Mouse (Mus musculus): Measurements from ENCODE around the gene Myh10. TPM values are rescaled to one million over a fixed set of nuclear protein-coding genes. Genes with fewer than 3 reads are reported as not detected.

Myh10 gene
- polyA plus RNA-seq, 1 experiment from 2014 or later = 114 TPM

- no peak for ATAC-seq (ENCODE audit: insufficient number of reproducible peaks, insufficient read depth, low FRiP score, low read depth)
- H3K36me3 ChIP-seq (ENCODE audit: control insufficient read depth, insufficient read depth, low read length) = peaks cover 49% of the 10 kb centered on the region
- WGBS = 96% methylated on average over 1 of the region's 1 CpGs
Observed at GRCm38 (mm10) chr11:68704258-68704657, 12.9 kb downstream of the Myh10 start.

GRCm38 (mm10) chr11:68704847-68705246, 13.5 kb downstream of the Myh10 start:
- H3K27ac ChIP-seq (ENCODE audit: low read length) = no peak overlapping the region
- no peak overlapping the region for H3K4me3 ChIP-seq (ENCODE audit: low read depth, low read length)
- no peaks in the 10 kb centered on the region for H3K27me3 ChIP-seq (ENCODE audit: control insufficient read depth, insufficient read depth, low read length)
- ATAC-seq (ENCODE audit: insufficient number of reproducible peaks, insufficient read depth, low FRiP score, low read depth) = no peak
- WGBS = 99% methylated on average over 2 of the region's 2 CpGs
- no peak overlapping the region for H3K4me2 ChIP-seq (replicated peaks; ENCODE audit: low read depth, low read length)
- no peaks in the 10 kb centered on the region for H3K9me3 ChIP-seq (ENCODE audit: control insufficient read depth, low read depth, low read length)
- no peak overlapping the region for H3K9ac ChIP-seq (replicated peaks; ENCODE audit: low read depth, low read length)
- H3K4me1 ChIP-seq (ENCODE audit: control insufficient read depth, insufficient read depth, low read length) = no peaks in the 10 kb centered on the region
- peaks cover 43% of the 10 kb centered on the region for H3K36me3 ChIP-seq (ENCODE audit: control insufficient read depth, insufficient read depth, low read length)

More at GRCm38 (mm10) chr11:68704258-68704657, 12.9 kb downstream of the Myh10 start:
- Histone ChIP-seq H3K4me1 (ENCODE audit: control insufficient read depth, insufficient read depth, low read length) (no peaks in the 10 kb centered on the region), H3K9ac (replicated peaks; ENCODE audit: low read depth, low read length) (no peak overlapping the region), H3K27me3 (ENCODE audit: control insufficient read depth, insufficient read depth, low read length) (no peaks in the 10 kb centered on the region), H3K4me2 (replicated peaks; ENCODE audit: low read depth, low read length) (no peak overlapping the region), H3K4me3 (ENCODE audit: low read depth, low read length) (no peak overlapping the region), H3K9me3 (ENCODE audit: control insufficient read depth, low read depth, low read length) (no peaks in the 10 kb centered on the region), H3K27ac (ENCODE audit: low read length) (no peak overlapping the region)

GRCm38 (mm10) chr11:68706524-68707429, 15.4 kb downstream of the Myh10 start:
- WGBS = 68% methylated on average over 9 of the region's 9 CpGs
- H3K9me3 ChIP-seq (ENCODE audit: control insufficient read depth, low read depth, low read length) = no peaks in the 10 kb centered on the region
- H3K4me2 ChIP-seq (replicated peaks; ENCODE audit: low read depth, low read length) = no peak overlapping the region
- H3K36me3 ChIP-seq (ENCODE audit: control insufficient read depth, insufficient read depth, low read length) = peaks cover 28% of the 10 kb centered on the region
- ATAC-seq (ENCODE audit: insufficient number of reproducible peaks, insufficient read depth, low FRiP score, low read depth) = no peak
- no peak overlapping the region for H3K9ac ChIP-seq (replicated peaks; ENCODE audit: low read depth, low read length)
- H3K27ac ChIP-seq (ENCODE audit: low read length) = no peak overlapping the region
- H3K4me3 ChIP-seq (ENCODE audit: low read depth, low read length) = no peak overlapping the region
- H3K27me3 ChIP-seq (ENCODE audit: control insufficient read depth, insufficient read depth, low read length) = no peaks in the 10 kb centered on the region
- H3K4me1 ChIP-seq (ENCODE audit: control insufficient read depth, insufficient read depth, low read length) = no peaks in the 10 kb centered on the region

DNA sequence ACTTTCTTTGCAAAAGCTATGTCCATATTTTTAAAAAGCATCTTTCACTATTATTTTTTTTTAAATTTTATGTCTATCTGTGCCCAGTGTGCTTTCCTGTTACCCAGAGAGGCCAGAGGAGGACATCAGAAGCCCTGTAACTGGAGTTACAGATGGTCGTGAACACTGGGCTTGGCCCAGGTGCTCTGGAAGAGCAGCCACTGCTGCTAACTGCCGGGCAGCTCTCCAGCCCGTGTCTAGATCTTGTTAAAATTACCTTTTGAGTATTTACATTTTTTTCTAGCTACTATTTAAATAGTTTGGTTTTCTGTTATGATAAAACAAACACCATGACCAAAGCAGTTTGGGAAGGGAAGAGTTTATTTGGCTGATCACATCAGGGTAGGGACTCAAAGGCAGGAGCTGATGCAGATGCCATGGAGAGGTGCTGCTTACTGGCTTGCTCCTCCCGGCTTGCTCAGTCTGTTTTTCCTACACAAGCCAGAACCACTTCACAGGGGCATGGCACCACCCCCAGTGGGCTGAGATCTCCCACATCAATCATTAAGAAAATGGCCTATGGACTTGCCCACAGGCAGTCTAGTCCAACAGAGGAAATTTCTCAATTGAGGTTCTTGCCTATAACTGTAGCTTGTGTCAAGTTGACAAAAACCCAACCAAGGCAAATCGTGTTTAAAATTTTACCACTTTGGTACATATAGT, 16.7 kb downstream of the Myh10 start:
- Histone ChIP-seq H3K27ac (ENCODE audit: low read length) (no peak overlapping the region), H3K4me2 (replicated peaks; ENCODE audit: low read depth, low read length) (no peak overlapping the region), H3K27me3 (ENCODE audit: control insufficient read depth, insufficient read depth, low read length) (no peaks in the 10 kb centered on the region), H3K9me3 (ENCODE audit: control insufficient read depth, low read depth, low read length) (no peaks in the 10 kb centered on the region), H3K4me1 (ENCODE audit: control insufficient read depth, insufficient read depth, low read length) (no peaks in the 10 kb centered on the region), H3K9ac (replicated peaks; ENCODE audit: low read depth, low read length) (no peak overlapping the region), H3K4me3 (ENCODE audit: low read depth, low read length) (no peak overlapping the region), H3K36me3 (ENCODE audit: control insufficient read depth, insufficient read depth, low read length) (peaks cover 17% of the 10 kb centered on the region)
- WGBS = 63% methylated on average over 5 of the region's 5 CpGs
- no peak for ATAC-seq (ENCODE audit: insufficient number of reproducible peaks, insufficient read depth, low FRiP score, low read depth)

DNA sequence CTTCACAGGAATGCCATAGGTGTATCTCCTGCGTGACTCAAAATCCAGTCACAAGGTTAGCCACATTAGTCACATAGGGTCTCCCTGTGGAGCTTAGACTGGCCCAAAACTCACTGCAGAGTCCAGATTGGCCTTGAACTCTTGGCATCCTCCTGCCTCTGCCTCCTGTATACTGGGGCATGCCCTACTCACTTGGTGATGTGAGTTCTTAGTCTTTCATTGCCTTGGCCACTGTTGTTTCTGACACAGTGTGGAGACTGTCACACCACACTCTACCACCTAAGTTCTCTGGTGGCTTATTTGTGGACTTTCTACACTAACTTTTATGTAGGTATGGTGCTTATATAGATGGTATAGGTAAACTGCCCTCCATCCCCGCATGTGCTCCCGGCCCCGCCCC, 24.8 kb downstream of the Myh10 start:
- WGBS = 88% methylated on average over 4 of the region's 4 CpGs
- no peak for ATAC-seq (ENCODE audit: insufficient number of reproducible peaks, insufficient read depth, low FRiP score, low read depth)
- Histone ChIP-seq H3K9me3 (ENCODE audit: control insufficient read depth, low read depth, low read length) (no peaks in the 10 kb centered on the region), H3K27me3 (ENCODE audit: control insufficient read depth, insufficient read depth, low read length) (no peaks in the 10 kb centered on the region), H3K4me3 (ENCODE audit: low read depth, low read length) (no peak overlapping the region), H3K9ac (replicated peaks; ENCODE audit: low read depth, low read length) (no peak overlapping the region), H3K4me2 (replicated peaks; ENCODE audit: low read depth, low read length) (no peak overlapping the region), H3K27ac (ENCODE audit: low read length) (no peak overlapping the region), H3K36me3 (ENCODE audit: control insufficient read depth, insufficient read depth, low read length) (peaks cover 13% of the 10 kb centered on the region), H3K4me1 (ENCODE audit: control insufficient read depth, insufficient read depth, low read length) (0 out of 2 replicates have a peak, but pooled peaks cover 7% of the 10 kb centered on the region)

DNA sequence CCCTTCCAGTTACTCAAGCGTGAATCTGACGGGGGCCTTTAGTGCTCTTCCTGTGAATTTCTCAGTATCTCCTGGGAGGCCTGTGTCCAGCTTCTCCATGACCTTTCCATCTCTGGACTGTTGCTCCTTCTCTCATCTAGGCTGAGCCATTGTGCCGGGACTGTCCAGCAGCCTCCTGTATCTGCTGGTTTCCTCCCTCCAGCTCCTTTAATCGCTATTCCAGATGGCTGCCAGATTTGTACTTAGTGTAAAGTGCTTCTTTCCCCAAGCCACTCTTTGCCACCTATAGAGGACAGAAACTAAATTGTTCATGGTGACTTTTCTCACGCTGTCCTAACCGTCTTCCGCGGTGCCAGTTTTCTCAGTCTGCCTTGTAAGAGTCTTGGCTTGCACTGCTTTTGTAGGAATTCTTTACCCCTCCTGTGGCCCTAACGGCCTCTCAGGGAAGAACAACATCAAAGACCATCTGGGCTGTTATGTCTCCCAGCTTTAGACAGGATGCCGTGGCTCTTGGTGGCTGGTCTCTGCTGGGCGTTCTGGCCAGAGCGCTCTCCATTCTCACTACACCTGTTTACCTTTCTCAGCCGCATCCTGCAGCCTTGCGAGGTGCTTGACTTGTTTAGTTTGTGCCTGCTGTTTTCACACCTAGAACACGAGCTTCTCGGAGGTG, 25.9 kb downstream of the Myh10 start:
- Histone ChIP-seq H3K9me3 (ENCODE audit: control insufficient read depth, low read depth, low read length) (no peaks in the 10 kb centered on the region), H3K4me1 (ENCODE audit: control insufficient read depth, insufficient read depth, low read length) (0 out of 2 replicates have a peak, but pooled peaks cover 7% of the 10 kb centered on the region), H3K27me3 (ENCODE audit: control insufficient read depth, insufficient read depth, low read length) (no peaks in the 10 kb centered on the region), H3K36me3 (ENCODE audit: control insufficient read depth, insufficient read depth, low read length) (peaks cover 22% of the 10 kb centered on the region), H3K27ac (ENCODE audit: low read length) (peak overlapping the region; percentile 39; the same call in 1 of the 2 replicates), H3K4me3 (ENCODE audit: low read depth, low read length) (no peak overlapping the region), H3K9ac (replicated peaks; ENCODE audit: low read depth, low read length) (no peak overlapping the region), H3K4me2 (replicated peaks; ENCODE audit: low read depth, low read length) (no peak overlapping the region)
- ATAC-seq (ENCODE audit: insufficient number of reproducible peaks, insufficient read depth, low FRiP score, low read depth) = no peak
- WGBS = 62% methylated on average over 16 of the region's 16 CpGs

- ATAC-seq (ENCODE audit: insufficient number of reproducible peaks, insufficient read depth, low FRiP score, low read depth) = no peak
- Histone ChIP-seq H3K9me3 (ENCODE audit: control insufficient read depth, low read depth, low read length) (no peaks in the 10 kb centered on the region), H3K27ac (ENCODE audit: low read length) (no peak overlapping the region), H3K4me3 (ENCODE audit: low read depth, low read length) (no peak overlapping the region), H3K9ac (replicated peaks; ENCODE audit: low read depth, low read length) (no peak overlapping the region), H3K27me3 (ENCODE audit: control insufficient read depth, insufficient read depth, low read length) (no peaks in the 10 kb centered on the region), H3K4me1 (ENCODE audit: control insufficient read depth, insufficient read depth, low read length) (0 out of 2 replicates have a peak, but pooled peaks cover 7% of the 10 kb centered on the region), H3K4me2 (replicated peaks; ENCODE audit: low read depth, low read length) (no peak overlapping the region), H3K36me3 (ENCODE audit: control insufficient read depth, insufficient read depth, low read length) (peaks cover 22% of the 10 kb centered on the region)
- WGBS = 84% methylated on average over 4 of the region's 4 CpGs
Observed at GRCm38 (mm10) chr11:68719096-68719648, 27.8 kb downstream of the Myh10 start.

DNA sequence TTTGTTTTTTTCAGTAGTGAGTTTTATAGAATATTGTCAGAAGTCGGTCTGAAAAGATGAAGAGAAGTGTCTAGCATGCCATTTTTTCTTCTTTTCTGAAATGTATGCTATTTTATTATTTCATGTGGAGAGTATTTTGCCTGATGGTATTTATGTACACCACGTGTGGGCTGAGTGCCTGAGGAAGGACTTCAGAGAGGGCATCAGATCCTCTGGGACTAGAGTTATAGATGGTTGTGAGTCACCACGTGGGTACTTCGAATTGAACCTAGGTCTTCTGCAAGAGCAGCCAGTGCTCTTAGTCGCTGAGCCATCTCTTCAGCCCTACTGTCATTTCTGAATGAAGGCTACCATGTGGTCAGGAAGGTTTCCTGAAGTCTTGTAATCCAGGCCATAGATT, 28.4 kb downstream of the Myh10 start:
- Histone ChIP-seq H3K27ac (ENCODE audit: low read length) (no peak overlapping the region), H3K9ac (replicated peaks; ENCODE audit: low read depth, low read length) (no peak overlapping the region), H3K9me3 (ENCODE audit: control insufficient read depth, low read depth, low read length) (no peaks in the 10 kb centered on the region), H3K4me3 (ENCODE audit: low read depth, low read length) (no peak overlapping the region), H3K4me2 (replicated peaks; ENCODE audit: low read depth, low read length) (no peak overlapping the region), H3K4me1 (ENCODE audit: control insufficient read depth, insufficient read depth, low read length) (0 out of 2 replicates have a peak, but pooled peaks cover 7% of the 10 kb centered on the region), H3K27me3 (ENCODE audit: control insufficient read depth, insufficient read depth, low read length) (no peaks in the 10 kb centered on the region), H3K36me3 (ENCODE audit: control insufficient read depth, insufficient read depth, low read length) (peaks cover 21% of the 10 kb centered on the region)
- no peak for ATAC-seq (ENCODE audit: insufficient number of reproducible peaks, insufficient read depth, low FRiP score, low read depth)
- WGBS = 82% methylated on average over 5 of the region's 5 CpGs
